ENCODE assay signal across 11 mouse cellular contexts in the genomic region with DNA sequence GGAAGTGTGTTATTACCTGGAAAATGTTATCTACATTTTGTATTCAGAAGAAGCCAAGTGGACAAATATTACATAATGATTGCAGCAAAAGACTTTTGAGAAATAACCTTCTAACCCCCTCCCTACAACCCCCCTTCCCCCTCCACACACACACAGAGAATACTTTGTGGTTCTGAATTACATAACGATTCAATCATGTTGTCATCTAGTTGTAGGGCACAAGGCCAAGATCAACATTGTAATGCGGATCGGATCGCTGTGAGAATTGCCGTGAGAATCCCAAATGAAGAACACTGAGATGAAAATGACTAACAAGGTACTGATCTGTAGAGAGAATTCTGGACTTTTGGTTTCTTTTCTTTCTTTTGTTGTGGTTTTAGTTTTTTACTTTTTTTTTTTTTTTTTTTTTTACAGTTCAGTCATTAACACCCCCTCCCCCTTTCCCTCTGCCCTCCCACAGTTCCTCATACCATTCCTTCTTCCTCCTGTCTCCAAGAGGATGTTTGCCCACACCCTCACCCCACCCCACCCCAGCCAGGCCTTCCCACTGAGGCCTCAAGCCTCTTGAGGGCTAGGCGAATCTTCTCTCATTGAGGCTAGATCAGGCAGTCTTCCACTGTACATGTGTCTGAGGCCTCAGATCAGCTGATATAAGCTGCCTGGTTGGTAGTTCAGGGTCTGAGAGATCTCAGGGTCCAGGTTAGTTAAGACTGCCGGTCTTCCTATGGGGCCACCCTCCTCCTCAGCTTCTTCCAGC.
A peak's percentile ranks its signal among the peaks of the same experiment; 100 is the strongest.
DNase-seq lines count a peak whose midpoint lies in the region; ATAC-seq lines count a peak whose summit lies in the region.
"Had no signal": no experiment of that assay in that cellular context is flagged by ENCODE, and none has a peak within 500 bp of the region (broad histone marks: within the 10 kb centered on the region; RNA-seq: fewer than 3 reads in every experiment).

No protein-coding gene starts in this region.

- intact Hi-C loops in left cerebral cortex, postnatal 14 days (cut with DNase I), result no loop called here

- H3K9me3 ChIP-seq in forebrain, embryonic 14.5 days (replicated peaks; ENCODE audit: control insufficient read depth, low read length), result no peaks in the 10 kb centered on the region
- no peaks in the 10 kb centered on the region for H3K9me3 ChIP-seq in forebrain, embryonic 12.5 days

- peak; percentile 21 for DNase-seq in forebrain, embryonic 14.5 days (ENCODE audit: low spot score)
- peak; percentile 23 for DNase-seq in urinary bladder, postnatal 14 days (ENCODE audit: low spot score)
- DNase-seq in urinary bladder, postnatal 10 days (ENCODE audit: low spot score), result no peak
- peak; percentile 4 to 16 for DNase-seq in kidney, postnatal 4 days
- DNase-seq in left cerebral cortex, postnatal 14 days (ENCODE audit: low spot score in 2 of 2), result no peak
- DNase-seq in spleen, adult 18-20 months, result no peak
- no peak for DNase-seq in right cerebral cortex, postnatal 4 days
- DNase-seq: cerebellum, adult 2 months; thymus, postnatal 36 days had no signal

- no peak overlapping the region for H3K27ac ChIP-seq in forebrain, embryonic 14.5 days (ENCODE audit: low read depth, low read length)
- H3K27ac ChIP-seq in forebrain, embryonic 12.5 days, result no peak overlapping the region

- no peak overlapping the region for H3K4me3 ChIP-seq in forebrain, embryonic 14.5 days (ENCODE audit: low read depth, low read length)
- no peak overlapping the region for H3K4me3 ChIP-seq in forebrain, embryonic 12.5 days (replicated peaks)
- H3K4me3 ChIP-seq: myocyte had no signal

- no peaks in the 10 kb centered on the region for H3K27me3 ChIP-seq in forebrain, embryonic 14.5 days (replicated peaks; ENCODE audit: control insufficient read depth, insufficient read depth, low read length)
- no peaks in the 10 kb centered on the region for H3K27me3 ChIP-seq in forebrain, embryonic 12.5 days

- no peaks in the 10 kb centered on the region for H3K4me1 ChIP-seq in forebrain, embryonic 14.5 days (ENCODE audit: control insufficient read depth, insufficient read depth, low read length)
- no peaks in the 10 kb centered on the region for H3K4me1 ChIP-seq in forebrain, embryonic 12.5 days

- ATAC-seq in forebrain, embryonic 14.5 days, result 0 out of 2 replicates have a peak, but pooled peaks have one; percentile 32
- no peak for ATAC-seq in forebrain, embryonic 12.5 days (ENCODE audit: low FRiP score)

- H3K36me3 ChIP-seq in forebrain, embryonic 14.5 days (ENCODE audit: control insufficient read depth, insufficient read depth, low read length), result no peaks in the 10 kb centered on the region
- no peaks in the 10 kb centered on the region for H3K36me3 ChIP-seq in forebrain, embryonic 12.5 days (replicated peaks)

- no peak overlapping the region for H3K9ac ChIP-seq in forebrain, embryonic 14.5 days (ENCODE audit: low read length)
- no peak overlapping the region for H3K9ac ChIP-seq in forebrain, embryonic 12.5 days

- 48% methylated on average over 7 of the region's 7 CpGs for WGBS in forebrain, embryonic 14.5 days
- 69% methylated on average over 7 of the region's 7 CpGs for WGBS in forebrain, embryonic 12.5 days

- no peak overlapping the region for H3K4me2 ChIP-seq in forebrain, embryonic 14.5 days (ENCODE audit: low read length)
- no peak overlapping the region for H3K4me2 ChIP-seq in forebrain, embryonic 12.5 days

Comparison
In these comparisons a context has a peak if more than half of its experiments do, and no peak if none do; other contexts are left out.
1. DNase-seq: peak in forebrain, embryonic 14.5 days (single experiment), urinary bladder, postnatal 14 days (single experiment) and kidney, postnatal 4 days (2 of 2); none in urinary bladder, postnatal 10 days (single experiment), left cerebral cortex, postnatal 14 days (0 of 2), spleen, adult 18-20 months (0 of 2) and right cerebral cortex, postnatal 4 days (single experiment).